Mouse (Mus musculus) brain, embryonic 14.5 days (tissue): ENCODE measurements around the gene Zdhhc9. TPM values are rescaled to one million over a fixed set of nuclear protein-coding genes. Genes with fewer than 3 reads are reported as not detected.
A peak's percentile ranks its signal among the peaks of the same experiment; 100 is the strongest.

ENCODE experiments used
- DNase-seq: peaks from one replicate; pipeline ENCODE4 v3.0.0-alpha.2; 2011; ENCODE audit warnings: low read depth
- CTCF ChIP-seq: fragments of 200-500 bp; IDR thresholded peaks from 2 replicates; pipeline ENCODE4 v1.5.1; 2012; ENCODE audit warnings: inconsistent platforms, mild to moderate bottlenecking, moderate library complexity, borderline replicate concordance; ENCODE audit not compliant: insufficient read depth, insufficient read length; ENCODE audit errors: extremely low read depth
- POLR2A ChIP-seq: fragments of 200-500 bp; IDR thresholded peaks from 2 replicates; pipeline ENCODE4 v1.6.1; 2012; ENCODE audit warnings: mild to moderate bottlenecking, inconsistent platforms, borderline replicate concordance; ENCODE audit not compliant: poor library complexity, insufficient read depth, insufficient read length, severe bottlenecking; ENCODE audit errors: extremely low read depth
- polyA plus RNA-seq: library from polyadenylated mRNA; depleted of rRNA; stranded (reverse); fragments of >200 nt; gene quantifications from 2 replicates; pipeline ENCODE4 v1.2.3, GENCODE M21; 2012

Zdhhc9 gene
- polyA plus RNA-seq, 1 experiment: 65.2 TPM

DNA sequence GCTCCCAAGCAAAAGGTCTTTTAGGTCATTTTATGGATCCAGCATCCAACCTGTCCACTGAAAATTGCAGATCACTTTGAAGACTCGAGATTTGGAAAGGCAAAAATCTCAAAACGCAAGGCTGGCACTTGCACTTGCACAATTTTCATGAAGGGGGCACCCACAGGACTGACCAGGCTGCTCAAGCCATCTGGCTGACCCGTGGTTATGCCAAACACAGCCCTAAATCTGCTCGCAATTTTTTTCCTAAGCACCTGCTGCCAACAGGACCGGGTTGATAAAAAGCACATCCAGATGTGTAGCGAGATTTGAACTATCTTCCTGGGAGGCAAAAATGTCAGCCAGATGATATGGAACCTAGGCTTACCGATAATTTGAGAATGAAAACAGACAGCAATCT is 4.9 kb downstream of the Zdhhc9 start:
- DNase-seq: no peak
- TF ChIP-seq CTCF (no peak), POLR2A (no peak)

DNA sequence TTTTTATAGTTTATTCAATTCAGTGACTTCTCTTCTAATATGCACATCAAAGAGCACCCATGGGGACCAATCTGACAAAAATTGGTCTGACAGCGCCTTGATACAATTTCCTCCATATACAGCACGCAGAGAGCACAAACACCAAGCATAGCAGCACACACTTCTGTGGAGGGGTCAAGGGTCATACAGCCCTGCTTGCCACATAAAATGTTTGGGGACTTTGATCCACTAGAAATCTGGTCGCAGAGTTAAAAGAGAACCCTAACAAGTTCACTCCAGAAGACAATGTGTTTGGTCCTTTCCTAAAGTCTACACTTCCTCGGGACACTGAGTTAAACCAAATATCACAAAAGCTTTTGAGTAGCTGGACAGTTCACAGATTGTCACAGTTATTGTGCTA is 5.7 kb downstream of the Zdhhc9 start:
- no peak for DNase-seq
- no peak for TF ChIP-seq CTCF
- TF ChIP-seq POLR2A: no peak

DNA sequence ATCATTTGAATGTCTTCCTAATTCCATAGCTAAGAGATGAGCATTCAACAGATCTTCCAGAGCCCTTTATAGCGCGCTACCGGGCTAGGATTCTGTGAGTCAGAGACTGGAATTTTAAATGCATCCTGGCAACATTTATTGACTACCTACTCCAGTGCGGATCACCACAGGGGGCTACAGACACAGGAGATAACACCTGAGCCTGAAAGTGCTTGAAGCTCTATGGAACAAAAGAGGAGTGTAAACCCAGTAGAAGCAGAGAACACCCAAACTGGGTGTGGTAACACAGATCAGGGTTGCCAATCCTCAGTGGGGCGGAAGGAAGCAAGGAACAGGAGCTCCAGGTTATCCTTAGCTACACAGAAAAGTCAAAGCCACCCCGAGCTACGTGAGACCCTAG is 6.2 kb downstream of the Zdhhc9 start:
- TF ChIP-seq CTCF: no peak
- TF ChIP-seq POLR2A: no peak
- no peak for DNase-seq

DNA sequence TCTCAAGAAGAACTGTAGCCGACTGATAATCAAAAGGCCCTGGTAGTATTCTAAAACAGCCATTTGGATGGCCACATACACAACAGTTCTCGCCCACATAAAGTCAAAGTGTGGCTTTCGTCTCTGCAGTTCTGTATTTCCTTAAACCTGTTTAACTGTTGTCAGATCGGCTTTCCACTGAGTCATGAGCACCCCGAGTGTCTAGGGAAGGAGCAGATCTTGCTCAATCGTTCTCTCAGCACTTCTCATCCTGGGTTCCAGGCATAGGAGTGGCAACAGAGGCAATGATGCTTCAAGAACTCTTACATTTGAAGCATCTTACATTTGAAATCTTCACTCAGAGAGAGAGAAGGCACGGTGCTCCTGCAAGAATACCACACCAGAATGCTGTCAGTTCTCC is 6.7 kb downstream of the Zdhhc9 start:
- no peak for DNase-seq
- no peak for TF ChIP-seq CTCF
- no peak for TF ChIP-seq POLR2A

DNA sequence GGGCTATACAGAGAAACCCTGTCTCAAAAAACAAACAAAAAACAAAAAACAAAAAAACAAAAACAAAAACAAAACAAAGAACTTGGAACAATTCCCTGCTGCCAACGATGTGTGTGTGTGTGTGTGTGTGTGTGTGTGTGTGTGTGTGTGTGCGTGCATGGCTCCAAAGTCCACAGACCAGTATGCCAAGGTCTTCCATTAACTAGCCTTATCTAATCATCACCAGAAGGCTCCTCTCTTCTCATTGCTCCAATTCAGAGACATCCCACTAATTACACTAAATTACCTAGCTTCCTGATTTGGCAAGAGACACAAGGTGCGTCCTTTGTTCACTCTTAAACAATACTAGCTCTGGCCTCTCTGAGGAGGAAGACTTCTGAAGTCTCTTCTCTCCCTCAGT is 8.0 kb downstream of the Zdhhc9 start:
- DNase-seq: no peak
- TF ChIP-seq POLR2A: no peak
- no peak for TF ChIP-seq CTCF

DNA sequence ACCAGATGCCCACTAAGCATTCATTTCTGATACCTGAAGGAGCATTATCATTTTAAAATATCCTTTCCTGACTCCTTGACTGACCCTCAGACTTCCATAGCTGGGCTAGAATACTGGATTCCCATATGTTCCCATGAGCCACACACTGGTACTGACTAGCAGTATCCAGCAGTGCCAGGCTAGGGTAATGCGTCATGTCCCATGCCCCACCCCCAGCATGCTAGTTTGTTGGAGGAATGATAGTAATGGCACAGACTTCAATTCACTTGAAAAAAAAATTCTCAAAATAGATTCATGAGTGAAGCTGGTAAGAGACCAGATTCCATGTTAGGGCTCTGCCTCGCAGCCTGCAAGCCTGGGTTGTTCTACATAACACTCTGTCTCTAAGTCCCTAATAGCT is 9.7 kb downstream of the Zdhhc9 start:
- DNase-seq: no peak

DNA sequence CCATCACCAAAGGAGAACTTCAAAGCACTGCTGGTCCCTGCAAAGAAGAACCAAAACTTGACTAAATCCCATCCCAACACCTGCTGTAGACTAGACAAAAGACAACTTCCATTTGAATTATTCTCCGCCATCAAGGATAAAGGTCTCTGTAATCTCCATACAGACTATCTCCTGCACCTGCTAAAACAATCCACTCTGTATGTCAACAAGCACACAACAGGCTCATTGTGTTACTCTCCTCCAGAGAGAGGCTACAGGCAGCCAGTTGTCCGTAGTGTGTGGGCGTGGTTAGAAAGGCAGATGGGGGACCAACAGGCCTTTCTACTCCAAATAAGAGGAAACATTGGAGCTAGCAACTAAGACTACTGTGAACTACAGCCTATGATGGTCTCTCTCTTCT is 10.8 kb downstream of the Zdhhc9 start:
- DNase-seq: no peak
- no peak for TF ChIP-seq POLR2A
- TF ChIP-seq CTCF: no peak

More for the DNA sequence above, 9.7 kb downstream of the Zdhhc9 start:
- TF ChIP-seq CTCF: no peak
- no peak for TF ChIP-seq POLR2A

DNA sequence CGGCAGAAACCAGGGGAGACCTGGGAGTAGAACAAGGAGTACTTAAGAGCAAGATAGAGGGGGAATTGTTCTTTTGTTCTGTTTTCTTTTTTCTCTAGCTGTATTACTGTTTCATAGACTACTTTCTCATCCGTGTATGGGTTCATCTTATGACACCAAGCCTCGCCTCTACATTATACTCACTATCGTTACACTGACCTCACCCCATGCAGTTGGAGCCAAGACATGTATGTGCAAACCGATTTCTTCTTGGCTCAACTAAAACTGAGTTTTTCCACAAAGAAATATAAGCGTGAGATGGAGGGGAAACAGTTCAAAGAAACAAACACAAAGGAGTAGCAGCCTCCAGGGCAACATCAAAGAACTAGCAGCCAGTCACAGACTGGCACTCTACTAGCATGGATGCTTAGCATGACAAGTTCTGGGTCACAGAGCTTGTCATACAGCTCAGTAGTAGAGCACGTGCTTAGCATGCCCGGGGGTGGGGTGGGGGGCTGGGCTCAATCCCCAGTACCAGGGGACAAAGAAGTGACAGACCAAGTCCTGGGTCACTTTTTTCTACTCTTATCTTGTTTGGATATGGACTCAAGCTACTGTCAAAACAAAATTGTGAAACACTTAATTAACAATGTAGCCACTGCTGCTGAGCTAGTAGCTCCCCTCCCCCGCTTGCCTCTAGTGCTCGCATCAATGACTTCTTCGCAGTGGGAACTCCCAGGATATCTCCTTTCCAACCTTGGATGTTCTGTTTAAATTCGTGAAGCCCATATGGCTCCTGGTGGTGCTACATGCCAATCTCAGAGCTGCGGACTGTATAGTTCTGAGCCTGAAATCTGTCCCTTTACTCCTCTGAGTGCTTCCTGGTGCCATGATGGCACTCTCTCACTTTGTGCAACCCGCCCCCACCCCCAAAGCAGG is 15.2 kb downstream of the Zdhhc9 start:
- DNase-seq: peak; percentile 19
- no peak for TF ChIP-seq CTCF
- TF ChIP-seq POLR2A: no peak

DNA sequence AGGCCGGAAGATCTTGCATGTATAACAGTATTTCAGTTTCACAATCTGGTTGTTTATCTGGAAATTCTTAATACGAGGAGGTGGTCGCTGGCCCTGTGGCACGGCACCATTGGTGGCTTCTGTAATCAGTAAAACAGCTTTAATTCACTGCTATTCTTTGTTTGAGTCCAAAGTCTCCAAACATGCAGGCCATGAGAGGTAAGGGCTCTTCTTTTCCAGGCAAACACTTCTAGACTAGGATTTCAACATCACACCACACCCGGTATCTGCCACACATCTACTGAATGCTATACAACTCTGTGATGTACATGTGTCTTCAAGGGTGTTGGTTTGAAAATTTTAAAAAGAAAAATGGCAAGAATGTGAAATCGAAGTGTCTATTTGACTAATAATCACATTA is 17.4 kb downstream of the Zdhhc9 start:
- TF ChIP-seq POLR2A (no peak), CTCF (no peak)
- DNase-seq: no peak

DNA sequence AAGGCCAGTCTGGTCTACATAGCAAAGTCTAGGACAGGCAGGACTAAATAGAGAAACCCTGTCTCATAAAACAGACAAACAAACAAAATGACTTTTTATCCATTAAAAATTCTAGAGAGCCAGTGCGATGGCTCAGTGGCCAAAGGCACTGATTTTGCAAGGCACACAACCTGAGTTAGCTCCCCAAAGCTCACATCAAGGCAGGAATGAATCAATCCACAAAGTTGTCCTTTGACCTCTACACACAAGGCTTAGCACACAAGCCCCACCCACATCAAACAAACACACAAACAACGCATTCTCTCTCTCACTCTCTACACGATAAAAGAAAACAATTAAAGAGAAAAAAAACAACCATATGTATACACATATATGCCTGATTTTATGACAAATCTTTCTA is 24.0 kb downstream of the Zdhhc9 start:
- no peak for TF ChIP-seq CTCF
- no peak for TF ChIP-seq POLR2A
- no peak for DNase-seq

DNA sequence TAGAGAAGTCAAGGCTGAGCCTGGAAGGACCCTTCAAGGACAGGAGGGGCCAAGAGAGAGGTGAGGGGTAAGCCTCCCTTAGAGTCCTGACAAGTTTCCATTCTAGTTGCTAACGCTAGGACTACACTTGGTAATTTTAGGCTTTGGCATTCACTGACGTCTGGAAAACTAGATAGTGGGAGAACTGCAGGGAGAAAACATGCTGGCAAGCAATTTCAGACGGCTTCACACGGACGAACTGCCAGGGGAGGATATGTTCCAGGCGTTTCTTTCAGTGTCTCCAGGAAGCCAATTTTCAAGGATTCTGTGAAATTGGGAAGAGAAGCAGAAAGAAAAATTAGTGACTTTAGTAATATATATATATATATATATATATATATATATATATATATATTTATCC is 26.8 kb downstream of the Zdhhc9 start:
- DNase-seq: peak; percentile 27
- no peak for TF ChIP-seq POLR2A
- TF ChIP-seq CTCF: no peak

DNA sequence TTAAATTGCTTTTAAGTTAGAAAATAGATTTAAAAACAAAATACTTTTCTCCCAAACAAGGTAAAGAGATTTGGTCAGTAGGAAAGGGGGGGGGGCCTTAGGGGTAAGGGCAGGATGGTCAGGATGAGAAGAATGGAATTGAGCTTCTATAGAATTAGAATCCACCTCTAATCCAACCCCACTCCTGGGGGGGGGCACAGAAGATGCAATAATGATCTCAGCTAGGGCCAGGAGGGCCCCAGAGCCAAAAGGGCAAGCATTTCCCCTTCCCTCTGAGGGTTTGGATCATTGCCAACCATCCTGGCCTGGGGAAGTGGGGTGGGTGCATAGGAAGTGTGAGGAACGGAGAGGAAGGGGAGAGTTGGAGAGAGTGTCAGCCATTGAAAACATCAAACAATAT is 38.3 kb downstream of the Zdhhc9 start:
- peak; percentile 61 for DNase-seq
- TF ChIP-seq POLR2A: no peak
- TF ChIP-seq CTCF: no peak

DNA sequence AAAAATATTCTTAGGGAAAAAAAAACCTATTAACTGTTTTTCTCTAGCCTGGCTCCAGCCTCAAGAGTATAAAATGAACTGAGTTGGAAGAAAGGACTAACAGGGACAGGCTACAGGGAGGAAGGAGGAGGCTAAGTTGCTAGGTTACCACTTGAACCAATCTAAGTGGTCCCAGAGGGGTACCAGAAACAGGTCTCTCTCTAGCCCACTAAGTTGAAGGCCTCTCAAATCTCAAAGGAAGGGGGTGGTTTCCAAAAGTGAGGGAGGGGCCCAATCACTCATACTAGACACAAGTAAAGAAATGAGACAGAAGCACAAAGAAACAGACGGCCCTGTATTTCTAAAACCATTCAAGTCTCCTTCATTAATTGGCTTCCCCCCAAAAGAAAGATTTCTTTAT is 38.8 kb downstream of the Zdhhc9 start:
- TF ChIP-seq CTCF: no peak
- no peak for TF ChIP-seq POLR2A
- peak; percentile 89 for DNase-seq
